Mouse (Mus musculus): ENCODE data around the gene Siah3. TPM values are rescaled to one million over a fixed set of nuclear protein-coding genes. Genes with fewer than 3 reads are reported as not detected.
"Not testable (repeated sequence)": the region's sequence is repeated elsewhere in the genome, so short reads cannot be mapped to it uniquely, and the experiment has no call there.

Siah3 gene
- total and polyA plus RNA-seq, 2 experiments from 2014 or later = 3.1 to 8.2 TPM

GRCm38 (mm10) chr14:75432850-75433249 is 22.9 kb upstream of the Siah3 start:
- H3K9me3 ChIP-seq (ENCODE audit: low read length) = no peaks in the 10 kb centered on the region
- TF ChIP-seq CTCF (IDR thresholded peaks at IDR 0.05; ENCODE audit: low read depth) = no peak
- no peaks in the 10 kb centered on the region for H3K27me3 ChIP-seq (ENCODE audit: insufficient read depth, low read length)
- H3K9ac ChIP-seq (replicated peaks; ENCODE audit: low read length) = no peak overlapping the region
- ATAC-seq (peak; percentile 73), DNase-seq (ENCODE audit: low spot score) (peak; percentile 59)
- H3K4me2 ChIP-seq (ENCODE audit: low read depth, low read length) = no peak overlapping the region
- no peak overlapping the region for H3K27ac ChIP-seq
- H3K4me3 ChIP-seq (ENCODE audit: low read length) = no peak overlapping the region
- WGBS = 41% methylated on average over 10 of the region's 10 CpGs
- H3K36me3 ChIP-seq (ENCODE audit: insufficient read depth, low read length) = no peaks in the 10 kb centered on the region
- H3K4me1 ChIP-seq (ENCODE audit: insufficient read depth, low read length) = no peaks in the 10 kb centered on the region

- no peak for ATAC-seq
- no peak for TF ChIP-seq CTCF (IDR thresholded peaks at IDR 0.05; ENCODE audit: low read depth)
- no peaks in the 10 kb centered on the region for H3K4me1 ChIP-seq (ENCODE audit: insufficient read depth, low read length)
- DNase-seq (ENCODE audit: low spot score) = peak; percentile 40
- H3K27me3 ChIP-seq (ENCODE audit: insufficient read depth, low read length) = no peaks in the 10 kb centered on the region
- no peak overlapping the region for H3K9ac ChIP-seq (replicated peaks; ENCODE audit: low read length)
- 59% methylated on average over 10 of the region's 10 CpGs for WGBS
- no peak overlapping the region for H3K4me2 ChIP-seq (ENCODE audit: low read depth, low read length)
- no peak overlapping the region for H3K4me3 ChIP-seq (ENCODE audit: low read length)
- H3K9me3 ChIP-seq (ENCODE audit: low read length) = no peaks in the 10 kb centered on the region
- H3K27ac ChIP-seq = 0 out of 2 replicates have a peak overlapping the region, but pooled peaks have one; percentile 3
- H3K36me3 ChIP-seq (ENCODE audit: insufficient read depth, low read length) = no peaks in the 10 kb centered on the region
Observed at GRCm38 (mm10) chr14:75434576-75434975, 21.2 kb upstream of the Siah3 start.

GRCm38 (mm10) chr14:75444486-75445105 is 11.2 kb upstream of the Siah3 start:
- Histone ChIP-seq H3K9me3 (ENCODE audit: low read length) (no peaks in the 10 kb centered on the region), H3K4me3 (ENCODE audit: low read length) (no peak overlapping the region), H3K9ac (replicated peaks; ENCODE audit: low read length) (no peak overlapping the region), H3K4me1 (ENCODE audit: insufficient read depth, low read length) (0 out of 2 replicates have a peak, but pooled peaks cover 6% of the 10 kb centered on the region), H3K27ac (0 out of 2 replicates have a peak overlapping the region, but pooled peaks have one; percentile 36), H3K36me3 (ENCODE audit: insufficient read depth, low read length) (no peaks in the 10 kb centered on the region), H3K27me3 (ENCODE audit: insufficient read depth, low read length) (no peaks in the 10 kb centered on the region), H3K4me2 (ENCODE audit: low read depth, low read length) (no peak overlapping the region)
- WGBS = 78% methylated on average over 11 of the region's 11 CpGs
- DNase-seq (ENCODE audit: low spot score) = no peak
- TF ChIP-seq CTCF (IDR thresholded peaks at IDR 0.05; ENCODE audit: low read depth) = no peak
- no peak for ATAC-seq

- DNase-seq (ENCODE audit: low spot score) = peak; percentile 90
- no peaks in the 10 kb centered on the region for H3K9me3 ChIP-seq (ENCODE audit: low read length)
- no peak for TF ChIP-seq CTCF (IDR thresholded peaks at IDR 0.05; ENCODE audit: low read depth)
- ATAC-seq = peak; percentile 96
- no peaks in the 10 kb centered on the region for H3K36me3 ChIP-seq (ENCODE audit: insufficient read depth, low read length)
- peak overlapping the region; percentile 65; the same call in 1 of the 2 replicates for H3K27ac ChIP-seq
- 0 out of 2 replicates have a peak, but pooled peaks cover 6% of the 10 kb centered on the region for H3K4me1 ChIP-seq (ENCODE audit: insufficient read depth, low read length)
- 4% methylated on average over 15 of the region's 15 CpGs for WGBS
- H3K4me3 ChIP-seq (ENCODE audit: low read length) = peak overlapping the region; percentile 33
- peak overlapping the region; percentile 45 for H3K9ac ChIP-seq (replicated peaks; ENCODE audit: low read length)
- peak overlapping the region; percentile 54 for H3K4me2 ChIP-seq (ENCODE audit: low read depth, low read length)
- no peaks in the 10 kb centered on the region for H3K27me3 ChIP-seq (ENCODE audit: insufficient read depth, low read length)
Observed at GRCm38 (mm10) chr14:75445281-75445947, 10.4 kb upstream of the Siah3 start.

GRCm38 (mm10) chr14:75445948-75446281 is 9.9 kb upstream of the Siah3 start:
- no peaks in the 10 kb centered on the region for H3K27me3 ChIP-seq (ENCODE audit: insufficient read depth, low read length)
- peak overlapping the region; percentile 65; the same call in 1 of the 2 replicates for H3K27ac ChIP-seq
- H3K36me3 ChIP-seq (ENCODE audit: insufficient read depth, low read length) = no peaks in the 10 kb centered on the region
- no peak for TF ChIP-seq CTCF (IDR thresholded peaks at IDR 0.05; ENCODE audit: low read depth)
- H3K4me3 ChIP-seq (ENCODE audit: low read length) = peak overlapping the region; percentile 33
- ATAC-seq (no peak), DNase-seq (ENCODE audit: low spot score) (no peak)
- H3K4me1 ChIP-seq (ENCODE audit: insufficient read depth, low read length) = 0 out of 2 replicates have a peak, but pooled peaks cover 6% of the 10 kb centered on the region
- peak overlapping the region; percentile 54 for H3K4me2 ChIP-seq (ENCODE audit: low read depth, low read length)
- H3K9me3 ChIP-seq (ENCODE audit: low read length) = no peaks in the 10 kb centered on the region
- WGBS = 32% methylated on average over 6 of the region's 6 CpGs
- peak overlapping the region; percentile 45 for H3K9ac ChIP-seq (replicated peaks; ENCODE audit: low read length)

- H3K27ac ChIP-seq; H3K9ac ChIP-seq (replicated peaks; ENCODE audit: low read length): not testable (repeated sequence)
- H3K4me2 ChIP-seq (ENCODE audit: low read depth, low read length) = peak overlapping the region; percentile 54; the same call in 1 of the 2 replicates
Observed at GRCm38 (mm10) chr14:75446314-75446713, 9.5 kb upstream of the Siah3 start.

GRCm38 (mm10) chr14:75453906-75454305 is 1.9 kb upstream of the Siah3 start:
- Histone ChIP-seq H3K4me1 (ENCODE audit: insufficient read depth, low read length) (0 out of 2 replicates have a peak, but pooled peaks cover 16% of the 10 kb centered on the region), H3K9me3 (ENCODE audit: low read length) (no peaks in the 10 kb centered on the region), H3K4me2 (ENCODE audit: low read depth, low read length) (no peak overlapping the region), H3K4me3 (ENCODE audit: low read length) (no peak overlapping the region), H3K9ac (replicated peaks; ENCODE audit: low read length) (no peak overlapping the region), H3K27me3 (ENCODE audit: insufficient read depth, low read length) (no peaks in the 10 kb centered on the region), H3K27ac (no peak overlapping the region), H3K36me3 (ENCODE audit: insufficient read depth, low read length) (no peaks in the 10 kb centered on the region)
- 70% methylated on average over 4 of the region's 4 CpGs for WGBS
- no peak for ATAC-seq
- DNase-seq (ENCODE audit: low spot score) = no peak
- no peak for TF ChIP-seq CTCF (IDR thresholded peaks at IDR 0.05; ENCODE audit: low read depth)

More at GRCm38 (mm10) chr14:75446314-75446713, 9.5 kb upstream of the Siah3 start:
- not testable (repeated sequence) for H3K4me3 ChIP-seq (ENCODE audit: low read length); H3K4me1 ChIP-seq (ENCODE audit: insufficient read depth, low read length); ATAC-seq; H3K27me3 ChIP-seq (ENCODE audit: insufficient read depth, low read length); H3K36me3 ChIP-seq (ENCODE audit: insufficient read depth, low read length); DNase-seq (ENCODE audit: low spot score); H3K9me3 ChIP-seq (ENCODE audit: low read length)

Data from hindbrain, postnatal 0 days (tissue).